Mouse (Mus musculus): ENCODE results near the gene Shbg.

Gene Shbg

DNA sequence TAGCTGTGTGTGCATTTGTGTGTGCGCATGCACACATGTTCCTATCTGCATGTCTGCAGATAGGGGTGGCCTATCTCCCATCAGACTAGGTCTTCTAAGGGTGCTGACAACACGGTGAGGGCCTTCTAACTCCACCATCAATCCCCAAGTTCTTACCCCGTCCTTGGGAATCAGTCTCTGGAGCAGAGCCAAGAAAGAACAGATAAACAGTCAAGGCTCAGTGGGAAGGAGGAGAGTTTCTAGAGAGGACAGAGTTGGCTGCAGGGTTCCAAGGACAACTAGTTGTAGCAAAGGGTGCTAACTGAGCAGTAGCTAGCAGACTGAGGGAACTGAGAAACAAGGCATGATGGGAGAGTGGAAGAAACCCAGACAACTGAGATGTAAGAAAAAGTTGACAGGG lies 15.9 kb downstream of the Shbg start:
- DNase-seq (ENCODE audit: low spot score in 2 of 2), result no peak

DNA sequence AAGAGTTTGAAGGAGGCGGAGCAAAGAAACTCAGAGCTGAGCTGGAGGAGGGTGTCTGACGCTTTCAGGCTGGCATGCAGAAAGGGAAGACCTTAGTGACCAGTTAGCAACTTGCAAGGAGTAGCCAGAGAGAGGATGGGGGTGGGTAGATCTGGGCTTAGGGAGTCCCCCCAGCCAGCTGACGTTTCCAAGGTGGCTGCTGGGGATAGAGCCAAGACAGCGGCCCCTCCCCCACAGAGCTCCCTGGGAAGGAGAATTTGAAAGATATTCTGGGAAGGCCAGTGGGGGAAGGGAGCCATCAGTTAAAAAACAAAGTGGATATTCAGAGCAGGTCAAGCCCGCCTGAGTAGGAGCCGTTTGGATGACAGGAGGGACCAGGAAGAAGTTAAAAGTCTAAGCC lies 17.6 kb downstream of the Shbg start:
- peak; percentile 76 to 79 for DNase-seq (ENCODE audit: low spot score in 2 of 2)

- DNase-seq (ENCODE audit: low spot score in 2 of 2), result no peak
These were observed 18.3 kb downstream of the Shbg start for GRCm38 (mm10) chr11:69599436-69599835.

DNA sequence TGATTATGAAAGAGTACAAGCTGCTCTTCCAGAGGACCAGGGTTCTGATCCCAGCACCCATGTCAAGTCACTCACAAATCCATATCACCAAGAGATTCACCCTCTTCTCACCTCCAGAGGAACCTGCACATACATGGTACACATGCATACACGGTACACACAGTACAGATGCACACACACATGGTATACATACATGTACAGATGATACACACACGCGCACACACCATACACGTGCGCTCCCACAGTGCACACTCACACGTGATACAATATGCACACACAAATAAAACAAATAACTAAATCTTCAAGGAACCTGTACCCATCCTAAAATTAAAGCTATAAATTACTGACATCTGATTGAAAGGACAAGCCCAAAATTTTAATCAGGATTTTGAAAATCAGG lies 22.9 kb downstream of the Shbg start:
- DNase-seq (ENCODE audit: low spot score in 2 of 2), result no peak

DNA sequence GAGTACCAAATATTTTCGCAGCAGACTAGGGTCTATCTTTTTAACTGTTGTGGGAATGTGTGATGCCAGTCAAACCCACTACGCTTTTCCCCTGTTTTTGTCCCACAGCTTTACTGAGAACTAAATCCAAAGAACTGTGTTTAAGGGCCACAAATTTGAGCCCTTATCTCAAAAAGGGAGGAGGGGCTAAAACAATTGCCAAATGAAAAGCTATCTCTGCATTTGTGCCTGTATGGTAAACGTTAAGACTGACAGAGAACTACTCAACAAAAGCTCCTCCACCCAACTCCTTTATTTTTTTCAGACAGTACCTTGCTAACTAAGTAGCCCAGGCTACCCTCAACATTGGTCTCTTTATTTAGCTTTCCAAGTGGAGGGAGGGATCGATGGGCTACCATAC lies 24.9 kb downstream of the Shbg start:
- no peak for DNase-seq (ENCODE audit: low spot score in 2 of 2)

- peak; percentile 74 to 76 for DNase-seq (ENCODE audit: low spot score in 2 of 2)
These were observed 25.6 kb downstream of the Shbg start for GRCm38 (mm10) chr11:69591899-69592637.

GRCm38 (mm10) chr11:69591424-69591823 lies 26.3 kb downstream of the Shbg start:
- DNase-seq (ENCODE audit: low spot score in 2 of 2), result no peak

DNA sequence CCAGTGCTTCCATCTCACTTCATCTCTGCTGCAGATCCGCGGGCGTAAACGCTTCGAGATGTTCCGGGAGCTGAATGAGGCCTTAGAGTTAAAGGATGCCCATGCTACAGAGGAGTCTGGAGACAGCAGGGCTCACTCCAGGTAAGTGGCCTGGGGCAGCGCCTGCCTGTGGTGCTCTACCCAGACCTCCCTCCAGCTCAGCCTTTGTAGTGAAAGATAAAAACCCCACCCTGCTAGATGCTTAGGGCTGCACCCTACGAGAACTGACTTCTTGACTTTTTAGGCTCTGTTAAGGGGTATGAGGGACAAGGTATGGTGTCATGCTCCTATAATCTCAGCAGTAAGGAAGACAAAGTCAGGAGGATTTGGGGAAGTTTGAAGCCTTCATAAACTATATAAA lies 27.1 kb downstream of the Shbg start:
- DNase-seq (ENCODE audit: low spot score in 2 of 2), result no peak

DNA sequence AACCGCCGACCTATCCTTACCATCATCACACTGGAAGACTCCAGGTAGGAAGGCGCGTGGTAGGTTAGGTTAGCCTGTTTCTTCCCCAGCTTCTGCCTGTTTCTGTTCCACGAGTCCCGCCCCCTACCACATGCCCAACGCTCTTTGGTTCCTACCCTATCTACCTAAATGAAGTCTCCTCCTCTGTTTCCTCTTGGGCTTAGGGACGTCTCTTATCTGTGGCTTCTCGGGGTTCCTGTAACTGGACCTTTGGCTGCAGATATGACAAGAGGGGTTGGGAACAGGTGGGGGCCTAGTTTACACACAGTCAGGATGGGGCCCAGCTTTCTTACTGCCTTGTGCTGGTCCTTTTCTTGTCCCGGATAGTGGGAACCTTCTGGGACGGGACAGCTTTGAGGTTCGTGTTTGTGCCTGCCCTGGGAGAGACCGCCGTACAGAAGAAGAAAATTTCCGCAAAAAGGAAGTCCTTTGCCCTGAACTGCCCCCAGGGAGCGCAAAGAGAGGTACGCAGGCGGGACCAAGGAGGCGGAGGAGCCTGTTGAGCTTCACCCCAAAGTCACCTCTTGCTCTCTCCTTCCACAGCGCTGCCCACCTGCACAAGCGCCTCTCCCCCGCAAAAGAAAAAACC lies 28.4 kb downstream of the Shbg start:
- no peak for DNase-seq (ENCODE audit: low spot score in 2 of 2)

DNA sequence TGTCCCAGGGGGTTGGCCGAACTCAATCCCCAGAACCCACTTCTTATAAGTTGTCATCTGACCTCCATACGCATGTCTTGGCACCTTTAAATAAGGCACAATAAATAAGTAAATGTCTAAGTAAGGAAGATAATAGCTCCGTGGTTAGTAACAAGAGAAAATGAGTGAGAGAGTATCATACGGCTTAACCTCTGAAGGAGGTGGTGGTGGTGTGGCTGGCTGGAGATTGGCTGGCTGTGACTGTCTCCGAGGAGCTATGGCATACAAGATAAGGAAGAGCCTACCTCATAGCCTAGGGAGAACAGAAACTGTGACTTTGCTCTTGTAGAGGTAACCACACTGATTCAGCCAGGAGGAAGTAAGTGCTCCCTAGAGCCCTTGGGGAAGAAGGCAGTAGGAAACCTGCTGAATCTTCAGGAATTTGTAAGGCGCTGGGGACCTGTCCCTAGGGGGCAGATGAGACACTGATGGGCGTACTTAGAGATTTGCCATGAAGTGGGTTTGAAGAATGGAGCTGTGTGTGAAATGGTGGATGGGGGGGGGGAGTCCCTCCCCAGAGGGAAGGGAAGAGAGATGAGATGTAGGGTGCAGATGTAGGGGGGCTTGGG lies 31.9 kb downstream of the Shbg start:
- no peak for DNase-seq (ENCODE audit: low spot score in 2 of 2)

DNA sequence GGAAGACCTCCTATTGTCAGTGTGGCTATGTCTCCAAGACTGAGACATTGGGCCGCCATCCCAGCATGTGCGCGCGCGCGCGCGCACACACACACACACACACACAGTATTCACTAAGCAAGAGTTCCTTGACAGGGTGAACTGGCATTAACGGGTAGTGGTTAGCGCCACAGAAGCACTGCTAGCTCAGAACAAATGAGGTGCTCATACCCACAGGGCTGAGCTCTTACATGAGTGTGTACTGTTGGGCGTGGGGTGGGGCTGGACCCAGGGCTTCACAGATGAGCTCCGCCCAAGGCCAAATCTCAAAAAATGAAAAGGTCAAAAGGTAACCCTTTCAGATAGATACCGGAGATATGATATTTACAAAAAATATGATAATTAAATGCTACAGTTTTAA lies 32.8 kb downstream of the Shbg start:
- no peak for DNase-seq (ENCODE audit: low spot score in 2 of 2)

- DNase-seq (ENCODE audit: low spot score in 2 of 2), result no peak
These were observed 33.7 kb downstream of the Shbg start for GRCm38 (mm10) chr11:69584008-69584407.

GRCm38 (mm10) chr11:69582230-69582805 lies 35.4 kb downstream of the Shbg start:
- no peak for DNase-seq (ENCODE audit: low spot score in 2 of 2)

- no peak for DNase-seq (ENCODE audit: low spot score in 2 of 2)
These were observed 35.9 kb downstream of the Shbg start for GRCm38 (mm10) chr11:69581814-69582213.

- DNase-seq (ENCODE audit: low spot score in 2 of 2), result peak; percentile 87
These were observed 36.5 kb downstream of the Shbg start for GRCm38 (mm10) chr11:69581147-69581688.

DNA sequence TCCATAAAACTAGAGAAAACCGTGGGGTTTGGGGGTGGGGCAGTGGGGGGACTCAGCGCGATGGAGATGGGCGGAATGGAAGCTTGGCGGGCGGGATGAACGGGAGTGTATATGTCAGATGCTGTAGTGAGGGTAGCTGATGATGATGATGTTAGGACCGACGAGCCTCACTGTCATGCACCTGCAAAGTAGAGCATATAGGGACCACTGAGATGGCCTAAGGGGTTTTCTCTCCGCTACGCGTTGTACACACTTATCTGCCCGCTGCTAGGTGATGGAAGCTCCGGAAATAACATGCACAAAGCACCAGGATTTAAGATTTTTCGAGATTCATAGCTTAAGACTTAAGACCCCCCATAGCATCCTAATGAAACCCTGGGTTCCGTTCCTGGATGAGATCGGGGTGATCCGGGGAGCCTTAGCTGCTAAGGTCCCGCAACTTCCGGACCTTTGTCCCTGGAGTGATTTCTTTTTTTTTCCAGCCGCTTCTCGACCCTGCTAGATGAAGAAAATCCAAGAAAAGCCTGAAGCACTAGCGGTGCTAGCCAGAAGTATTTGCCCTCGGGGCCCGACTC lies 37.0 kb downstream of the Shbg start:
- no peak for DNase-seq (ENCODE audit: low spot score in 2 of 2)

- peak; percentile 87 to 88 for DNase-seq (ENCODE audit: low spot score in 2 of 2)
These were observed 37.6 kb downstream of the Shbg start, which contains the start of the genes Wrap53 and Trp53 for GRCm38 (mm10) chr11:69580091-69580514. Gene Wrap53, minus strand, starts transcription at chr11:69580255. Gene Trp53, plus strand, starts transcription at chr11:69580359.

GRCm38 (mm10) chr11:69579128-69580017 lies 38.3 kb downstream of the Shbg start:
- DNase-seq (ENCODE audit: low spot score in 2 of 2), result peak; percentile 95

GRCm38 (mm10) chr11:69578301-69578700 lies 39.4 kb downstream of the Shbg start:
- no peak for DNase-seq (ENCODE audit: low spot score in 2 of 2)

DNA sequence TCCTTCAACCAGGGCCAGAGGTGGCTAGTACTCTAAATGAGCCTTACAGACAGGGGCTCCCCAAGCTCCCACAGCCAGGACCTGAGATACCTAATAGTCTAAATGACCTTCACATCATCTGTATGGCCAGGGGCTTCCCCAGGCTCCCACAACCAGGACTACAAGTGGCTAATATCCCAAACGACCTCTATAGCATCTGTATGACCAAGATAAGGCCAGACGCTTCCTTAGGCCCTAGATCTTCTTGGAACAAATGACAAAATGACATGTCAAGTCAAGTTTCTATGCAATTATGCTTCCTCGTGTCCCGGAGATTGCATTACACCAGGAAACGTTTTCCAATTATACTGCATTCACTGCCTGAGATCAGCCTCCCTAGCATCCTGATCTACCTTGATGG lies 41.4 kb downstream of the Shbg start:
- DNase-seq (ENCODE audit: low spot score in 2 of 2), result no peak

DNA sequence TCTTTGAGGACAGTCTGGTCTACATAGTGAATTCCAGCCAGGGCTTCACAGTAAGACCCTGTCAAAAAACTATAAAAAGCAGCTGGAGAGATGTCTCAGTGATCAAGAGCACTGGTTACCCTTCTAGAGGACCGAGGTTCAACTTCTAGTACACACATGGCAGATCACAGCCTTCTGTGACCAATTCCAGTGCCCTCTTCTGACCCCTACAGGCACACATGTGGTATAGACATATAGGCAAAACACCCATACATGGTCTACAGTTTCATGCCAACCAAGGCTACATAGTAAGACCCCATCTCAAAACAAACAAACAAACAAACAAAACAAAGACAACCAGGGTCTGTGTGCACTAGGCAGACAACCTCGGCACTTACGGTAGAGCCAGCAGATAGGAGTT lies 42.5 kb downstream of the Shbg start:
- DNase-seq (ENCODE audit: low spot score in 2 of 2), result no peak

All from frontal cortex, postnatal 10 days (tissue).